Mouse (Mus musculus) kidney, adult 2 months (tissue): ENCODE data around the gene Vwa7. TPM values are rescaled to one million over a fixed set of nuclear protein-coding genes. Genes with fewer than 3 reads are reported as not detected.
A peak's percentile ranks its signal among the peaks of the same experiment; 100 is the strongest.

Experiments used
- DNase-seq: peaks from one replicate; pipeline ENCODE4 v3.0.0; 2021
- H3K27ac ChIP-seq: fragments of 200-500 bp; 2 replicates; pipeline ENCODE4 v1.5.1; 2012; ENCODE audit warnings: low read depth, low read length, control low read depth, inconsistent platforms; ENCODE audit not compliant: insufficient read depth
- H3K27me3 ChIP-seq: fragments of 200-500 bp; replicated peaks from 2 replicates; pipeline ENCODE4 v1.6.1; 2012; ENCODE audit warnings: mild to moderate bottlenecking, moderate library complexity, low read length, inconsistent platforms; ENCODE audit not compliant: control insufficient read depth, insufficient read depth
- H3K36me3 ChIP-seq: fragments of 200-500 bp; 2 replicates; pipeline ENCODE4 v1.6.1; 2012; ENCODE audit warnings: mild to moderate bottlenecking, moderate library complexity, low read length, inconsistent platforms; ENCODE audit not compliant: control insufficient read depth, insufficient read depth
- H3K4me1 ChIP-seq: fragments of 200-500 bp; 2 replicates; pipeline ENCODE4 v1.6.1; 2011; ENCODE audit warnings: low read length; ENCODE audit not compliant: control insufficient read depth, insufficient read depth
- H3K4me3 ChIP-seq: fragments of 200-500 bp; 2 replicates; pipeline ENCODE4 v1.5.1; 2011; ENCODE audit warnings: mild to moderate bottlenecking, low read depth, low read length, control low read depth; ENCODE audit not compliant: insufficient read depth
- CTCF ChIP-seq: fragments of 200-500 bp; conservative IDR thresholded peaks from 2 replicates; pipeline ENCODE4 v1.5.1; 2011; ENCODE audit warnings: low read depth, mild to moderate bottlenecking, control low read depth, low read length, moderate library complexity, mixed read lengths; ENCODE audit not compliant: insufficient read depth, insufficient read length
- POLR2A ChIP-seq: fragments of 200-500 bp; IDR thresholded peaks from one replicate; pipeline ENCODE4 v1.6.1; 2011; ENCODE audit warnings: low read depth, low read length, control low read depth
- WGBS: fragments of 180-500 bp; shearing (Covaris S2); methylation state at CpG from one replicate; pipeline ENCODE4 v1.1.7; 2018; 5-methylcytosine and 5-hydroxymethylcytosine counted together
- polyA plus RNA-seq: library from polyadenylated mRNA; depleted of rRNA; stranded (reverse); fragments of >200 nt; gene quantifications from 2 replicates; pipeline ENCODE4 v1.2.3, GENCODE M21; 2012

The Vwa7 gene
- polyA plus RNA-seq, 1 experiment, result 0.89 TPM

DNA sequence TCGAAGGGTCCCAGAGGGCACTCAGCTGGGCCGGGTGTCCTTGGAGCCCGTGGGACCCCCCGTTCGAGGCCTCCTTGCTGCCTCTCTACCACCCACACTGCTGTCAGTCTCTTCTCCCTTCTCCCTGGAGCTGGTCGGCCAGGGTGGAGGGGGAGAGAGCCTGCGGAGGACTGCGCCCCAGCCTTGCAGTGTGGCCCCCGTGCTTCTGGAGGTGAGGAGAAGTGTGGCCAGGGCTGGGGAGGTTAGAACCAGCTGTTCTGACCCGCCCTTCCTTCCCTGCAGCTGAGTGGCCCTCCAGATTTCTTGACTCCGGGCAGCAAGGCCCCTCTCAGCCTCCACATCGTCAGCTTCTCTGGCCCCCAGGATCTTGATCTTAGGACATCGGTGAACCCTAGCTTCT lies 7.9 kb downstream of the Vwa7 start:
- 72% methylated on average over 13 of the region's 13 CpGs for WGBS
- Histone ChIP-seq H3K4me1 (no peaks in the 10 kb centered on the region), H3K27ac (no peak overlapping the region)

DNA sequence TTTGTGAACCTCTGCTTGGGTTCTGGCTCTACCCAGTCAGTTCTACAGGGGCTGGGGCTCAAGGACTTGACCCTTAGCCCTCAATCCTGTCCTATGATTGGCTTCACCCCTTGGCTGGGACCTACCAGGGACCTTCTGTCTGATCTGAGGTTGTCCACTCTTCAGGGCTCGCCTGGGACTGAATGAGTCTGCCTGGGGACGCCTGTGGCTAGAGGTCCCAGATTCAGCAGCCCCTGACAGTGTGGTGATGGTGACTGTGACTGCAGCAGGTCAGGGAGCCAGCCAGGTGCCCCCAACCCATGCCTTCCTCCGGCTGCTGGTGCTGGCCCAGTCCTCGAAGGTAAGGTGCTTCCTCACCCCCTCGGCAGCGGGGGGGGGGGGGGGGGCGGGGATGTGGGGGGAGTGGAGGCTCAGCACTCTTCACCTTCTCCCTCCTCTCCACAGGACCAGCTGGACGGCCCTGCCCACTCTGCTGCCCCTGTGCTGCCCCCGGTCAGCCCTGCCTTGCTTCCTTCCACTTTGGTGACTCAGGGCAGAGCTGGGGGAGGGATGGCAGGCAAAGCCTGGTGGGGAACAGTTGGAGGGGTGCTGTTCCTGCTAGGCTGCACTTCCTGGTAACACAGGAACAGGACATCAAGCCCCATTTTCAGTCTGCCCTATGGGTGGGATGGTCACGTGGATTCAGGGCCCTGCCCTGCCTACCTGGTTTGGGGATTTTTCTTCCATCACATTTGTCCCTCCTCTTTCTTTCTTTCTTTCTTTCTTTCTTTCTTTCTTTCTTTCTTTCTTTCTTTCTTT lies 8.5 kb downstream of the Vwa7 start:
- DNase-seq, result no peak
- no peak for TF ChIP-seq CTCF
- TF ChIP-seq POLR2A, result no peak
- 59% methylated on average over 10 of the region's 10 CpGs for WGBS
- H3K4me1 ChIP-seq, result no peaks in the 10 kb centered on the region
- no peaks in the 10 kb centered on the region for H3K27me3 ChIP-seq
- no peak overlapping the region for H3K27ac ChIP-seq
- H3K36me3 ChIP-seq, result no peaks in the 10 kb centered on the region
- H3K4me3 ChIP-seq, result no peak overlapping the region

More for the DNA sequence above, 7.9 kb downstream of the Vwa7 start:
- DNase-seq, result no peak
- H3K4me3 ChIP-seq, result no peak overlapping the region
- no peaks in the 10 kb centered on the region for H3K36me3 ChIP-seq
- no peaks in the 10 kb centered on the region for H3K27me3 ChIP-seq
- TF ChIP-seq CTCF (no peak), POLR2A (no peak)

DNA sequence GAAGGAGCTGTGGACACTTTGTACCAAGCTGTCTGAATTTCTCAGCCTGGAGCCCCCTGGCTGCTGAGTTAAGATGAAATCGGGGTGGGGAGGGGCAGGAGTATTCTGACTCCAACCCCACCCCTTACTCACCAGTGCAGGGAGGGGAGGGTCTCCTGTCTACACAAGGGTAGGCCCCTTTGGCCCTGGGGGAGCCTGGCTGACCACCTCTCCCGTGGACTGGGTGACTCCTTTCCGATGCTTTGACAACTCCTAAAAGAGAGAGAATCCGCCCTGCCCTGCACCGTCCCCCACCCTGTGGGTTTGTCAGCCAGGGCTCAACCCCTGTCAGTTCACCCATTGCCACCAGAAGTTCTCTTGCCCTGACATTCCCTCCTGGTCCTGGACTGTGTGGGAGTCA lies 9.8 kb downstream of the Vwa7 start:
- no peak for TF ChIP-seq CTCF
- no peak for TF ChIP-seq POLR2A
- H3K27me3 ChIP-seq, result no peaks in the 10 kb centered on the region
- H3K4me3 ChIP-seq, result no peak overlapping the region
- no peak for DNase-seq
- WGBS, result 81% methylated on average over 5 of the region's 5 CpGs
- H3K4me1 ChIP-seq, result no peaks in the 10 kb centered on the region
- H3K27ac ChIP-seq, result no peak overlapping the region
- H3K36me3 ChIP-seq, result no peaks in the 10 kb centered on the region

DNA sequence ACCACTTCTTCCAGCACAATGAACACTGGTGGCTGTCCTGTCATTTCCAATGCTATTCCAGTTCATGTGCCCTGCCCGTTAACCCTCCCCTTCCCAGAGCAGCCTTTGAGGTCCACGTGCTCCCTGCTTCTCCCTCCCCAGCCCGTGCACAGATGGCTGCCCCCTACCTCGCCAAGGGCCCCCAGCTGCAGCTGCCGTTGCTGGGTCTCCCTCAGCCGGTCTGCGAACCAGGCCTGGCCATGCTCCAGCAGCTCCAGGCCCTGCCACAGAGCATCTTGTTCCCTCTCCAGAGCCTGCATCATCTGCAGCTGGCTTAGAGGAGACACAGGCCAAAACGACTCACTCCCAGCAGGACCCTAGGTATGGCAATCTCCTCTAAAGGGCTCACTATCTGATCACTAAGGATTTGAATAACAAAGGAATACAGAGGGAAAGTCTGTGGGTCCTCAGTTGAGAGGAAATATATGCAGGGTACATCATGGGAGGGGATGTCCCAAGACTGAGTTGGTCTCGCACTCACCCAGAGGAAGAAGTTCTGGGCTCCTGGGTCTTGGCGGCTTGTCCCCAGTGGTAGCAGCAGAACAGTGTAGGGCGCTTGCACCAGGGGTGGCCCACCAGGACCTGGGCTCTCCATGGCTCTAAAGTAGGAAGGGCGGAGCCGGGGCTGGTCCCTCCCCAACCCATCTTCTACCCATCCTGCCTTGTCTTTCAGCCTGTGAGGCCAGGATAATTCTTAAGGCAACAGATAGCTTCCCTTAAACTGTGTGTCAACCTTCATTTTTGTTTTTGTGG lies 11.1 kb downstream of the Vwa7 start, which contains the start of gene Sapcd1:
Gene Sapcd1, minus strand, starts transcription at position 740 of the 792 bp plus-strand sequence.
- no peaks in the 10 kb centered on the region for H3K36me3 ChIP-seq
- WGBS, result 62% methylated on average over 13 of the region's 13 CpGs
- H3K4me1 ChIP-seq, result no peaks in the 10 kb centered on the region
- no peaks in the 10 kb centered on the region for H3K27me3 ChIP-seq
- H3K27ac ChIP-seq, result no peak within 1 kb of the TSS
- H3K4me3 ChIP-seq, result no peak within 1 kb of the TSS
- no peak for DNase-seq
- no peak for TF ChIP-seq CTCF
- TF ChIP-seq POLR2A, result no peak

DNA sequence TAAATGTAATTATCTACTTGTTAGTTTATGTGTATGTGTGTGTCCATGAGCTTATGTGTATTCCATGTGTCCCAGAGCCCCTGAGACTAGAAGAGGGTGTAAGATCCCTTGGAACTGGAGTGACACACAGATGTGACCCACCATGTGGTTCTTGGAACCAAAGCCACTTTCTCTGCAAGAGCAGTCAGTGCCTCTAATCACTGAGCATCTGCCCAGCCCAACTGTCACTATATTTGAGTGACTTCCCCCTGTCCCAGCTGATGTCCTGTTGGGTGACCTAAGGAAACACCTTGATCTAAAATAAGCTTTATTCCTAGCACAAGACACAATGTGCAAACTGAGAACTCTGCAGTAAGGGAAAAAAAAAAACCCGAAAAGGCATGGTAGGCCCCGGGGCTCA lies 11.9 kb downstream of the Vwa7 start:
- Histone ChIP-seq H3K27ac (no peak overlapping the region), H3K4me3 (no peak overlapping the region), H3K4me1 (no peaks in the 10 kb centered on the region), H3K36me3 (no peaks in the 10 kb centered on the region), H3K27me3 (no peaks in the 10 kb centered on the region)
- WGBS, result 61% methylated on average over 2 of the region's 2 CpGs
- no peak for DNase-seq
- TF ChIP-seq CTCF (no peak), POLR2A (no peak)

DNA sequence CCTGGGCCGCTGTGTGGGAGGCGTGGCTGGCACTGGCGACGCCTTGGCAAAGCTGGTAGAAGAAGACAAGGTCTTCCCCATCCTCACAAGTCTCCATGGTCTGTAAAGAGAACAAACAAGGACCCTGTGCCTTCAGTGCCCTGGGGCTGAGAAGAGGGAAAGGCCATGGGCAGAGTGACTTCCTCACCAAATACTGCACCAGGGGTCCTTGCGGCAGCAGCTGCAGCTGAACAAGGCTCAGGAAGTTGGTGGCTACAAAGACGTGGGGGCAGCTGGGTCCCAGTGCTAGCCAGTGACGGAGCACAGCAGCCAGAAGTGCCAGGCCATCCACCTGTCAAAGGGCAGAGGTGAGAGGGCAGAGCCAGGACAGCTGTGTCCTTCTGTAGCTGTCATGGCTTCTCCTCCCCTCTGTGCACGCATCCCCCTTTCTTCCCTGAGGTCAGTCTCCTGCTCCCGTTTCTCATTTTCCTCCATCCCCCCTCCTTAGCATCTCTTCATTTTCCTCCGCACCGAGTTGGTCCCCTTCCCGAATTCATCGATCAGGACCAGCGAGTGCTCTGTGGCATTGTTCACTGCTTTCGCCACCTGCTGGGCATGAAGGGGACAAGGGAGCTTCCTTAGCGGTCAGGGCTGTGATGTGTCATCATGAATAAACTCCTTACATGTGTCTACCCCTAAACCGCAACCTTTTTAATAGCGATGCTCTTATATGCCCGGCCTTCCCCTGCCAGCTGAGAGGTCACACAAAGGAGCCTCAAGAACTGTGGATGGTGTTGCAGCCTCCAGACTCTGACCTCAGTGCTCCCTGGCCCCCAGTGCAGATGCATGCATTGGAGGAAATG lies 13.5 kb downstream of the Vwa7 start:
- 39% methylated on average over 19 of the region's 19 CpGs for whole genome bisulfite sequencing
- no peak overlapping the region for H3K27ac ChIP-seq
- H3K36me3 ChIP-seq, result no peaks in the 10 kb centered on the region
- no peak overlapping the region for H3K4me3 ChIP-seq
- DNase-seq, result peak; percentile 35
- TF ChIP-seq CTCF (peak; percentile 71), POLR2A (no peak)
- H3K27me3 ChIP-seq, result no peaks in the 10 kb centered on the region
- no peaks in the 10 kb centered on the region for H3K4me1 ChIP-seq

DNA sequence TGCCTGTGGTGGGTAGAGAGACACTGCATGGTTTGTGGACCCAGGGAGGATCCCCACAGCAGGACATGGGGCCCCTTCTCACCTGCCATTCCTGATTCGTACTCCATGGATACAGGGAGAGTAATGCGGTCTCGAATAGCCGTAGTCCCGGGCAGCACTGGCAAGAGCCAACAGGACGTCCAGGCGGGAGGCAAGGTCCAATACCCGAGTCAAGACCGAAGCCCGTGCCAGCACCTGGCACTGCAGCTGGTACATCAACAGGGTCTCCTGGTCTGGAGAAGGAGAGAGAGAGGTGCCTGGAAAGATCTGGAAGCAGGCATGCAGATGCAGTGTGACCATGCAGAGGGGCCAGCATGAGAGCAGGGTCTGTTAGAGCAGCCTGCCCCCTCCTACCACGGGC lies 14.9 kb downstream of the Vwa7 start:
- no peak for DNase-seq
- Histone ChIP-seq H3K36me3 (no peaks in the 10 kb centered on the region), H3K4me1 (no peaks in the 10 kb centered on the region), H3K27me3 (no peaks in the 10 kb centered on the region), H3K4me3 (no peak overlapping the region), H3K27ac (no peak overlapping the region)
- WGBS, result 89% methylated on average over 11 of the region's 11 CpGs
- TF ChIP-seq CTCF, result no peak
- no peak for TF ChIP-seq POLR2A
